Mouse (Mus musculus) spleen, postnatal 10 days (tissue): ENCODE data around the gene Erg28.

Experiments used
- DNase-seq, 2 experiments: peaks; one replicate each; pipeline ENCODE4 v3.0.0; 2021 to 2022; ENCODE audit warnings: low spot score in 2 of 2

The Erg28 gene

DNA sequence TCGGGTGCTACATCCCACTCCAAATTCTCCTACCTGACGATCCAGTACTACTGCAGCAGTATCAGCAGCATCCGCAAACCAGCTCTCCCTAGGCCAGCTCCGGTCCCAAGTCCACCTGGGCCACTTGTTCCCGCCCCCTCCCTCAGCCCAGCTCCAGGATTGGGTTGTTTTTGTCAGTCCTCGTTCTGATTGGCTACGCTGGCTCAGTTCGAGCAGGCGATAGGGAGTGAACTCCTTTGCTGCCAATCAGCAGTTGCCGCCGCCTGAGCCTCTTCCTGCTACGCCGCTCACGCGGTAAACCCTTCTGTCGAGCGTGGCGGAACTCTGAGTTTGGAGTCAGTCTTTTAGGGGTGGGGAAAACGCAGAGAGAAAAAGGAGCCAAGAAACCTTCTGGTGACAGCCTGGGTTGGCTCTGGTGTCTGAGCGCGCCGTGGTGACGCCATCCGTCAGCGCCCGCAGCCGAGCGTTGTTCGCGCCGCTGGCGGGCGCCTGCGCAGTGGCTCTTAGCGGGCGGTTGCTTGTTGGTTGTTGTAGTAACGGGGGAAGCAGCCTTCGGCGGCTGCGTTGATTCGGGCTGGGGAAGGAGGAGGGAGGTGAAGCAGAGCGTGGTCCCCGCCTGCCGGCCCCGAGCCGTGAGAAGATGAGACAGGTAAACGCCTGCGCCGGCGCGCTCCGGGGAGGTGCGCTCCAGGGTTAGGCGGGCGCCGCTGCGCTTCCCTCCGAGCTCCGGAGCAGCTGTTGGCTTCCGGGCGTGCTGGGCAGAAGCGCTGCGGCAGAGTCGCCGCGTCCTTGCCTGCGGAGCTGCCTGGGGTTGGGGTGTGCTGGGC, at the start of gene Erg28, which contains the start of gene Ttll5:
Gene Erg28 (minus strand): TSS at position 113 of the 827 bp plus-strand sequence.
Gene Ttll5 (plus strand): TSS at position 222 of the 827 bp plus-strand sequence.
- peak; percentile 94 to 96 for DNase-seq

DNA sequence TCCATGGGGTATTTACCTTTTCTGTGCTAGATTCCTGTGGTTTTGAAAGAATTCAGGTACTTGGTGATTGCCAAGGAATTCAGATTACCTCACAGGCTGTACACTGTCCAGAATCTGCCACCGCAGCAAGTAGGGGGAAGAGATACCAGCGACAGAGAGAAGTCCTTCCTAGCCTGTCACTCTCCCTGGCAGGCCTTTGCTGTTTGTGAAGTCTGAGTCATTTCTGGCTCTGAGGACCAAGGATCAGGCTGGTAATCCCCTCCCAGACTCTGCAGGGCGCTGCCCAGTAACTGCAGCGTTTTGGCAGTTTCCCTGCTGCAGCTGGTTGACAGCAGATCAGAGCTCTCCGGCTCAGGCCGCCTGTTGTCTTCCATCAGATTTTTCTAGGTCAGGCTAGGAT, 45.1 kb upstream of the Erg28 start:
- DNase-seq: no peak

DNA sequence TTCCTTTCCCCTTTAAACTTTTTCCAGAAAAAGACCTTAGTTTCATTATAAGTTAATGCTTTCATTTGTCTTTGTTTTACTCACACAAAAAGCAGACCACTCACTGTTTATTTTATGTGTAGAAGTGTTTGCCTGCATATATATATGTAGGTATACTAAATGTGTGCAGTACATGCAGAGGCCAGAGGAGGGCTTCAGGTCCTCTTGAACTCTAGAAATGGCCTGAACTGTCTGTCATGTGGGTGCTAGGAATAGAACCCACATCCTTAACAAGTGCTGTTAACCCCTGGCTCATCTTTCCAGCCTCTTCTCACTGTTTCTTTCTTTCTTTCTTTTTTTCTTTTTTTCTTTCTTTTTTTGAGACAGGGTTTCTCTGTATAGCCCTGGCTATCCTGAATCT, 42.8 kb upstream of the Erg28 start:
- no peak for DNase-seq

DNA sequence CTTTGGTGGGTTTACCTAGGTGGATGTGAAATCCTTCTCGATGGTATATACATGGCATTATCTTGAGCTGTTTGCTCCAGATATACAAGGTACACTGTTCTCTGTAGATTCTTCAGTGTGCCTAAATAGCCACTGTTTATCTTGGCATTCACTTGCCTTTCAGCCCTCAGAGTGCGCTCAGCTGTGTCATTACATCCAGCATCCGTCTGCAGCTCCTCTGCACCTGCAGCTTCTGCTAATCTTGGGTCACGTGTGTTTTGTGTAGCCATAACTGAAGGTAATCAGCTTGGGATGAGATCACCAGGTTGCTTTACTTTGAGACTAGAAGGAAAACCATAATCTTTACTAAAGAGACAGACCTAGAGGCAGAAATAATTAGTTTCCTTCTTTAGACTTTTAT, 42.3 kb upstream of the Erg28 start:
- DNase-seq: no peak

DNA sequence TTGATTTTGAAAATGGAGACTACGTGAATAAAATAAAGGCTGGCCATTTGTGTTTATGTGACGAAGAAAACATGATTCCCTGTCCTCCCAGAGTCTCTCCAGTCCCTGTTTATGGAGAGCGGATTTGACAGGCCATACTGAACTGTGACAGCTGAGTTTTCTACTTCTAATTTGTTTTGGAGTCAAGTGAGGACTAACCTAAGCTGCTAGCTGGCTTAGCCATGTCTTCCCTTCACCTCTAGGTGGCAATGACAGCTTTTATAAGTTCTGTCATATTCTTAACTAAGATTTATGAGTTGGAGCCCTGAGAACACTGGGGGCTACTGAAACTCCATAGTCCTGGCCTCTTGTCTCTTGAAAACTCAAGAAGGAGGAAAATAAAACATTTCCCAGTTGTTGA, 41.2 kb upstream of the Erg28 start:
- DNase-seq: no peak

DNA sequence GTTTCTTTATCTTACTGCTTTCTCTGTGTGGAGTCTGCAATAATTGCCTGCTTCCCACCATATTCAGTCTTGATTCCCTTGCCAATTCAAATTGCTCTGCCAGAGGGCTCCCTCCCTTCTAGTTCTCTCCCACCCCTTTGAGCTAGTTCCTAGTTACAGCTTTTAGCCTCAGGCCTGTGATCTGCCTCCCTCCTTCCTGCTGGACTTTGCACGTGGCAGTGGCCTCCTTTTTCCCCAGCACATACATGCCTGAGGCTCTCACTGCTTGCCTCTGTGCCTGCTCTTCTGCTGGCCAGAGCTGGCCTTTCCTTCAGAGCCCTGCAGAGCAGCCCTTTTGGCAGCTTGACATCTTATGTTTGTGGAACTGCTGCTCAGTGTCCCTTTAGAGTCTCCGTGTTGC, 38.2 kb upstream of the Erg28 start:
- no peak for DNase-seq

DNA sequence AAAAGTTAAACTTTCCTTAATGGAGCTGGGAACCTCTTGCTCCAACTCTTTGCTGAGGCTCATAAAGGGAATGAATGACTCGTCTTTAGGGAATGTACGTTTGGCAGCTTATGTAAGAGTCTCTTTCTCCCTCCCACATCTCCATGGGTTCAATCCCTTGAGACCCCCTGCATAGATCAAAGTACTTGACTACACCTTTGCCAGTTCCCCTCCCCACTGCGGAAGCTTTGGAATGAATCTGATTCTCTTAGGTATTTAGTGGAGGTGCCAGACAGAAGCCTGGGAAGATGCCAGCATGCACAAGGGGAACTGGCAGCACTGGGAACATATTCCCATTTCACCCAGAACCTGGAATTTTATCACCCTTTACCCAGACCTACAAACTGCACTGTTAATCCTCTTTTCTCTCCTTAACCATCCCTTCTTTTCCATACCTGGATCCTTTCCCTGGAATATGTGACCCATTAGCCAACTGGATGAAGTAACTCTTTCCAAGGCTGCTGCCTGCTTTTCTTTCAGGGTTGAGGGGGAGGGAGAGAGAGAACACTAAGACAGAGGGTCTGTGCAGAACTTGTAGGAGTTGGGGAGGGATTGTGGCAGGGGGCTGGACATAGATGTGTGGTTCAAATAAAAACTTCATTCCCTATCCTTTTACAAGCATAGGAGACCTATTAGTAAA, 35.3 kb upstream of the Erg28 start:
- no peak for DNase-seq

DNA sequence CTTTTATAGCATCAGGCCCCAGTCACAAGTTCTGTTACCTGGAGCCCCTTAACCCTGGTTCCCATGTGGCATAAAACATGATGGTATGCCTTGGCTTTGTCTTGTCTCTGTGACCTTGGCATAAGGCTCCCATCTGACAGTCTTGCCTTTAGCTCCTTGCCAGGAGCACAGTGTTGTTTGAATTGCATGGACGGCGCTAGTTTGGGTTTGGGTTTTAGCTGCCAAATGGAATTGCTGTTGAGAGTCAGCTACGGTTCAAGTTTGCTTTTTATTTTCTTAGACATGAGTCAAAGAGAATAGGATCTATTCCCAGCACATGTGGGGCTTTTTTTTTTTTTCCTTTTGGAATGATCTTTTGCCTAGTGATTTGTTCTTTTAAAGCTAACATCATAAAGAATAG, 34.8 kb upstream of the Erg28 start:
- DNase-seq: no peak

DNA sequence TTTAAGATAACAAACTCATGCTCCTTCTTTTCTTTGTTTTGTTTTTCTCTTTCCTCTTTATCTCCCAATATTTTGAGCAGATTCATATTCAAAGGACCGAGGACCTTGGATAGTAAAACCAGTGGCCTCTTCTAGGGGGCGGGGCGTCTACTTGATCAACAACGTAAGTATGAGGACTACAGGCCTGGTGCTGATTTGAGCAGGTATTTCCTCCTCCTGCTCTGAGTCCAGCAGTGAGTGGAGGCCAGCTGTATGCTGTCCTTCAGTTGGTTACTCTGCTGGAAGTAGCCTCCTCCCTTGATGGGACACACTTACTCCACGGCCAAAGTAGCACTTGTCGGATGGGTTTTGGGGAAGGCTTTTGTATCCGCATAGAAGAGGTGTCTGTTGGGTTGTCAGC, 33.0 kb upstream of the Erg28 start:
- no peak for DNase-seq

DNA sequence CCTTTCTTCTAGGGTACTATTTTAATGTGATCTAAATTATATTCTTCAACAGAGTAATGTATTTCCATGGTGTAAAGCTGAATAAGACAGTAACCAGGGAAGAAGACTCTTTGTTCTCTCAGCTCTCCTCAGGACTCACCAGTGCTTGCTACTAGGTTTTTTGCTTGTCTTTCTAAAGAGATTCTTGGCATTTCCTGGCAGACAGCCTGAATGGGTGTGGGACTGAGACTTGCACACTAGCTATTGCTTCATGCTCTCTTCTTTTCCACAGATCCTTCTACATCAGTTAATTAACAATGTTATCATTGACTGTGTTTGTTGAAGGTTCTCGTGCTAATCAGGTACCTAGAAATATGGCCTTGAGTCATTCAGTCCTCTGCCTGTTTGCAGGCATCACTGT, 29.9 kb upstream of the Erg28 start:
- no peak for DNase-seq

DNA sequence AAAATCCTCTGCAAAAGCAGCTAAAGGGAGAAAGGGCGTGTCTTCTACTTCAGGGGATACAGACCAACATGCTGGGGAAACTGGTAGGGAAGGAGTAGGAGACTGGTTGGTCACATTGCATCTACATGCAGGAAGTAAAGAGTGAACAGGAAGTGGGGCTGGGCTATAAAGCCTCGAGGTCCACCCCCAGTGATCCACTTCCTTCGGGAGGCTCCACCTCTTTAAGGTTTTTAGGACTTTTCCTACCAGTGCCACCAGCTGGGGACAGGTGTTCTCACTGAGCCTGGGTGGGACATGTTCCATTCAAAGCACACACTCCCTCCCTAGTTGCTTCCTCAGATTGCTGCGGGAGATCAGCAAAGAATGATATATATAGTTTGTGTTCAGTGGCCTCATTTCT, 29.5 kb upstream of the Erg28 start:
- DNase-seq: no peak

DNA sequence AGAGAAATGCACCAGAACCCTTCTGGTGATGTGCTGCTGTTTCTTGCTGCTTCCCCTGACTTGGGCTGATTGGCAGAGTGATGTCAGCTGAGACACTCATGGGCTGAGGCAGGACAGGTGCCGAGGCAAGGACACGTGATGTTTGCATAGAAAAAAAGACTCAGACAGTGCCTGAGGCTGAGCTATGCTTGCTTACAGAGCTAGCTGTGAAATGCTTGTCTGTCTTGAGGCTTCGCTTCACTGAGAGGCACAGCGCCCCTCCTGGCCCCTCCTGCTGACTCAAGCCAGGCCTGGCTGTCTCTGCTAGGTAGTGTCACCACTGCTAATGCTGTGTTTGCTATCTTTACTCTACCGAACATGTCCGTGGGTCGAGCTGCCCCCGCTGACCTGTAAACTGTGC, 26.3 kb upstream of the Erg28 start:
- no peak for DNase-seq

DNA sequence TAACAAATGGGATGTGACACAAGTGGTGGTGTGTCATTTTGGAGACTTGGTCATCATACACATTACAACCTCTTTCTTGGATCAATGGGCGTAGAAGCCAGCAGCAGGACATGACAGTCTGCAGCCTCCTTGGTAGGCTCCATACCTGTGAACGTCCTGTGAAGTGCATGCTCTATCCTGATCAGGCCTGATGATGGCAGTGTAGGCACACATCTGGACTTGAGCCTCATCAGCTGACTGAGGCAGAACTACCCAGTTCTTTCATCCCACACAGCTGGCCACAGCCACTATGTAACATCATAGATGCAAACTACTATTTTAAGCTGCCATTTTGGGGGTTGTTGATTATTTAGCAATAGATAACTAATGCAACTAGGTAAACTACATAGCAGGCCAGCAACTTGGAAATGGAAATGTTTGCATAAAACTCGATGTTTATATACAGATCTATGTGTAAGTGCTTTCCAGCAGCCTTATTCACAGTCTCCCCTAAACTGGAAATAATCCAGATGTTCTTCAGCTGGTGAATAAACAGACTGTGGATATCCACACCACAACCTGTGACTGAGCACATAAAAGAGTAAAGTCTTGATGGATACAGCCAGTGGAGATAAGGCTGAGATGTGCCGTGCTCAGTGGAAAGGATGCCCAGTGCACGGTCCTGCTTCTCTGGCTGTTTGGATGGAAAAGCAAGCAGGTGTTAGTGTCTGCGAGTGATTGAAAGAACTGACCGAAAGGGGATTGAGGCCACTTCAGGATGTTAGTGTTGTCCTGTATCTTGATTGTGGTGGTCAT, 24.0 kb upstream of the Erg28 start:
- no peak for DNase-seq

DNA sequence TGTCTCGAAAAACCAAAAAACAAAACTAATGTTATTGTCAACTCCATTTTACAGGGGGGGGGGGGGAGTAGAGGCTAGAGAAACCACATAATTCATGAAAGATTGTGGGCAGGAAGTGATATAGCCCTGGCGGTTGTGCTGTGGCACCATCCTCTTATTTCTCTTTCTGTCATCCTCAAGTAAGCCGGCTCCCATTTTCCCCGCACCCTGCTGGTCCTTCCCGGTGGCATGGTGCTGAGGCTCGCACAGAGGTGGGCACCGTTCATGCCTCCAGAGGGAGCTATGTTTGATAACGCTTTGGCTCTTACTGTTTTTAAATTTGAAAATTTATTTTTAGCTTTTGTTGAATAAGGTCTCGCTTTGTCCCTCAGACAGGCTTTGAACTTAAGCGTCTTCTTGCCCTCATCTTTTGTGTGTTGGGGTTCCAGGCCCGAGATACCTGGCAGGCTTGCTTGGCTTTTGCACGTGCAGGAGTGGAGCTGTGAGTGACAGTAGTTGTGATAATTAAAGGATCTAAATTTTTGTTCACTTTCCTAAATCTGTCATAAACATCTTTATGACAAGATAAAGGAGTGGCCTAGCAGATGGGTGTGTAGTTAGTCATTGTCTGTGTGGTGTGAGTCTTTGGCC, 15.1 kb upstream of the Erg28 start:
- no peak for DNase-seq

DNA sequence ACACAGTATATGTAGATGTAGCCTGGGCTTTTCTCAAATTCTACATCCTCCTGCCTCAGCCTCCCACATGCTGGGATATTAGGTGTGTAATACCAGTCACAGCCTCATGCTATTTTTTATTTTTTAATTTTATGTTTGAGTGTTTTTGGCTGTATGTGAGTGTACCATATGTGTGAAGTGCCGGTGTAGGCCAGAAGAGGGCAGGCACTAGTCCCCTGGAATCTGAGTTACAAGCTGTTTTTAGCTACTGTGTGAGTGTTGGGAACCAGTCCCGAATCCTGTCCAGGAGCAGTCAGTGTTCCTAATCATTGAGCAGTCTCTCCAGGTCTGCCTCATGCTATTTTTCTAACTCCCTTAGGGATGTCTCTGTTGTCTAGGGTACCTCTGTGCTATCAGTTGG, 13.4 kb upstream of the Erg28 start:
- no peak for DNase-seq

DNA sequence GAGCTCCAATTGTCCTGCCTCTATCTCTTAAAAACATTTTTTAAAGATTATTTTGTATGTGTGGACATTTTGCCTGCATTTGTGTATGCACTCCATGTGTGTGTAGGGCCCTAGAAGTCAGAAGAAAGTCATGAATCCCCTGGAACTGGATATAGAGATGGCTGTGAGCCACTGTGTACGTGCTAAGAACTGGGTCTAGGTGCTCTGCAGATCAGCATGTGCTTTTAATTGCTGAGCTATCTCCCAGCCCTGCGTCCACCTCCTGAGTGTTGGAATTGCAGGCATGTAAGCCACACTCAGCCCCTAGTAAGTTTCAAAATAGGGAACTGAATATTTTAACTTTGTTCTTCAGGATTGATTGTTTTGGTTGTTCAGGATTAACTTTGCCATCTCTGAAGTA, 10.2 kb upstream of the Erg28 start:
- no peak for DNase-seq

DNA sequence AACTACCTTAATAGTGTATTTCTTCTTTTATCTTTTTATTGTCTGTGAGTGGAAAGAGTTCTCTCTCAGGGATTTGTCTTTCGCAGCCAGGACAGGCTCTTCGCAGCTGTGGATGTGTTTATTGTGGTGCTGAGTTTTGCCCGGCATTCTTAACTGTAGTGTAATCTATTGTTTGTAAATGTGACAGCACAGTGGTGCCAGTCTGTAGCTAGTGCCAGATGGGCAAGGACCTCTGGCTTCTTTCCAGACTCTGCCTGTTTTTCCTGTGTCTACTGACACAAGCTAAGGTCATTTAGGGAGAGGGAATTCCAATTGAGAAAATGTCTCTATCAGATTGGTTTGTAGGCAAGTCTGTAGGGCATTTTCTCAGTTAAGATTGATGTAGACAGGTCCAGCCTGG, 6.3 kb upstream of the Erg28 start:
- no peak for DNase-seq

DNA sequence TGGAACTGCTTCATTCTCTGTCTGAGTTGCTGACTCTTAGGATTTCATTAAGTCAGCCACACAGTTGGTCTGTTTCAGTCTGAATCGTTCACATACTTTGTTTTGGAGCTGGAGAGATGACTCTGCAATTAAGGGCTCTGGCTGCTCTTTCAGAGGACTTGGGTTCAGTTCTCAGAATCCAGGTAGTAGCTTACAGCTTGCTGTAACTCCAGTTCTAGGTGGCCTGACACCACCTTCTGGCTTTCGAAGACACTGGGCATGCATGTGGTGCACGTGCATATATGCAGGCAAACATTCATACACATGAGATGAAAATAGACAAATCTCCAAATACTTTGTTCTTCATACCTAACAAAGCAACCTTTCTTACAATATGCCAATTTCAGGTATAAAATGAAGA, 5.5 kb upstream of the Erg28 start:
- DNase-seq: no peak

DNA sequence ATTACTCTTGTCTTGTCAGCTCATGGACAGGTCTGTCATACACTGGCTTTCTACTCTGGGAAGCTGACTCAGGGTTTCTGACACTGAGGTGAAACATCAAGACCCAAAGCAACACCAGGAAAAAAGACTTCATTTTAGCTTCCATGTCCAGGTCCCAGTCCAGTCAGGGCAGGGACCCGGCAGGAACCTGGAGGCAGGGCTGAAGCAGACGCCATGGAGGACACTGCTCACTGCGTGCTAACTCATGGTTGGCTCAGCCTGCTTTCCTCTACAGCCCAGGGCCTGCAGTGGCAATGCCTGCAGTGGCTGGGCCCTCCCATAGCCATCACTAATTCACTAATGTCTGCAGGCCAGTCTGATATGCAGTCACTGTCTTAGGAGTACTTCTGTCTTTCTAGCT, 4.5 kb upstream of the Erg28 start:
- no peak for DNase-seq

DNA sequence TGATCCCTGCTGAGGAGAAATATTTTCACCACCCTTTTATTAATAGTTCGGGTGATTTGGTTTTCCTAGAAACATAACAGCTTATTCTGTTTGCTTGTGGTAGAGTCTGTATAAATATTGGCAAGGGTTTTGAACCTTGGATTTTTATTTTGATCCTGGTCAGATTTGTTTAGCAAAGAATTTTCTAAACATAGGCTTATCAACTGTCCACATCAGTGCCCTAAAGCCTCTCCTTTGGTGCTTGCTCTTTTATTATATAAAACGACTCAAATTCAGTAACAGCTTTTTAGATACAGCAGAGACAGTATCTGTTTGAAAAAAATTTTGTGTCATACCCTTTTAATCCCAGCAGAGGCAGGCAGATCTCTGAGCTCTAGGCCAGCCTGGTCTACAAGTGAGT, 1.5 kb upstream of the Erg28 start:
- DNase-seq: no peak

DNA sequence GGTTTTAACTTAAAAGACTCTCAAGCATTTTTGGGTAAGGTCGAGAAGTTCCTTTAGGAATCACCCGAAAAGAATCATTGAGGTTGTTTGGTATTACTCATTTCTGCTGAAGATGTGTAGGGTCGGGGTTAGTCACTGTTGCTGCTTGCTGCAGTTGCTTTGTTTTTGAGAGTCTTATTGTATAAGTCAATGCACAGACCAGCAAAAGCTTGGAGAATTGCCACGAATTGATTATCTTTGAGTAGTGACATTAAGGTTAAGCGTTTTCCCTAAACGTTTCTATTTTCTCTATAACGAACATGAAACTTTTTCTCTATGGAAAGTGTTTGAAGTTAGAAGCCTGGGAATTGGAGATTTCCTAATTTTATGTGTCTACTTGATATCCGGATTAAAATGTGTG, 1.0 kb upstream of the Erg28 start:
- DNase-seq: no peak

DNA sequence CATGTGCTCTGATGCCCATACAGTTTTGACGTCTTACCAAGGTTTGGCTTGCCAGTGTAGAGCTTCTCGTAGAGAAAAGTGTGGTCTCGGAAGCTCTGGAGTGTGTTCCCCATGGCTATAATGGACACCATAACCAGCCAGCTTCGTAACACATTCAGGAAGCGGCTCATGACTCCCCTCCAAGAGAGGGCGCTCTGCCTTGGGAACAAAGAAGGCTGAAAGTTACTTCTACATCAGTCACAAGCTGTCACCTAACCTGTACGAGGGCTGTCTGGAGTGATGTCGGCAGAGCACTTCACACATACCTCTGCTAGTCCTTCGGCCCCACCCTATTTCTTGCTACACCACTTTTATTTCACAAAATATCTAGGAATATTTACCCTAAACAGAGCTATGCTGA, 2.3 kb downstream of the Erg28 start:
- no peak for DNase-seq
